Mouse (Mus musculus) brain, embryonic 14.5 days (tissue): ENCODE measurements around the gene Prkar2a.

Source experiments
- CTCF ChIP-seq: fragments of 200-500 bp; IDR thresholded peaks from 2 replicates; pipeline ENCODE4 v1.5.1; 2012; ENCODE audit warnings: inconsistent platforms, mild to moderate bottlenecking, moderate library complexity, borderline replicate concordance; ENCODE audit not compliant: insufficient read depth, insufficient read length; ENCODE audit errors: extremely low read depth
- POLR2A ChIP-seq: fragments of 200-500 bp; IDR thresholded peaks from 2 replicates; pipeline ENCODE4 v1.6.1; 2012; ENCODE audit warnings: mild to moderate bottlenecking, inconsistent platforms, borderline replicate concordance; ENCODE audit not compliant: poor library complexity, insufficient read depth, insufficient read length, severe bottlenecking; ENCODE audit errors: extremely low read depth

- TF ChIP-seq POLR2A (no peak), CTCF (no peak)
These were observed 98.0 kb downstream of the Prkar2a start for GRCm38 (mm10) chr9:108787080-108787479.
